Mouse (Mus musculus): ENCODE results near the gene Scg5.

Scg5 gene

DNA sequence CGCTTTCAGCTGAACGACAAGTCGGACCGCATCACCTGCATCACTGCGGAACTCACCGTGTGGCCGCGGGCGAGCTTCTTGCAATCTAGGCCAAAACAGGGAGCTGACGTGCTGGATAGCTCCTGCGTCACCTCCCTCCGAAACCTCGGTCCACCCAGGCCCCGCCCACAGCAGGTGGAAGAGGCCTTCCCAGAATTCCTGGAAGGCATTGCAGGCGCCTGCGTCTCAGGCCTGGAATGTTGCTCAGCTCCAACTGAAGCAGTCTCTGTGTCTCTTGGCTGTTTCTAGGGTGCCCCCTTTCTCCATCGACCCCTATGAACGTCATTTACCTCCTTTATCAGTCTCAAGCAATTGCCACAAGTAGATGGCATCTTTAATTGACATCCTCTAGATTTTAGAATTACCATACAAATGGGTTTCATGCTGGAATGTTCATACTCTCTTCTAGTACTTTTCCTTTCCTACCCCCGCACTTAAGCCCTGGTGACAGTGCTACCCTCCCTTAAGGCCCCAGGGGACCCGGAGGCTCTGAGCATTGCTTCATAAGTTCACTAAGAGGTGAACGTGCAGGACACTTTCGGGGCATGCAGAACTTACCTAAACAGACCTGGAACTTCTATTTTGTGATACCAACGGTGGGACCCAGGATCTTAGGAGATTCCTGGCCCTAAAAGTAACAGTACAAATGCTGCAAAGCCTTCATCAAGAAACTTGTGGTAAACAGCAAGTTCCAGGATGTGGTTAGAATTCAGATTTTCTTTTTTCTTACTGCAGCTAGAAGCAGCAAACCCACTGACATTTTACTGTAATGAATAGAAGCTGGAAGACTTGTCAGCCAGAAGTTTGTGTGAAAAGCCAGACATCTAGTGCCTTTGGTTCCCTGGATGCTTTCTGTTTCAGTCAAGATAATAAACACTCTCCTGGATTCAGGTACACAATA, at the start of gene Scg5:
Gene Scg5 (minus strand): TSS at position 179 of the 940 bp plus-strand sequence.
- DNase-seq (ENCODE audit: low read depth): peak; percentile 52

DNA sequence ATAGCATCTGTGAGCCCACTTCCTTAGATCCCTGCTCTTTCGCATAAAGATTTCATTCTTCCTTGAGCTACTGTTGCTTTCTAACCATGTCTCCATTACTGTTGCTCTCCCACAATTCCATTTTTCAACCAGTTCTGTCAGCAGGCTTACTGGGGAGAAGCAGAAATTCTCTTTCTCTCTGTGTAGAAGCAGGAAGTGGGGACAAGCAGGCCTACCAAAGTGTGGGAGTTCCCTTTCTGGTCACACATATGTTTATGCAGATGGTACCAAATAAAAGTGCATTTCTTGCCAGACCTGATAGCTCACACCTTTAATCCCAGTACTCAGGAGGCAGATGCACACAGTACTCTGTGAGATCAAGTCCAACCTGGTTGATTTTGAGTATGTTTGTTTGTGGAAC, 41.2 kb upstream of the Scg5 start:
- no peak for DNase-seq (ENCODE audit: low read depth)

DNA sequence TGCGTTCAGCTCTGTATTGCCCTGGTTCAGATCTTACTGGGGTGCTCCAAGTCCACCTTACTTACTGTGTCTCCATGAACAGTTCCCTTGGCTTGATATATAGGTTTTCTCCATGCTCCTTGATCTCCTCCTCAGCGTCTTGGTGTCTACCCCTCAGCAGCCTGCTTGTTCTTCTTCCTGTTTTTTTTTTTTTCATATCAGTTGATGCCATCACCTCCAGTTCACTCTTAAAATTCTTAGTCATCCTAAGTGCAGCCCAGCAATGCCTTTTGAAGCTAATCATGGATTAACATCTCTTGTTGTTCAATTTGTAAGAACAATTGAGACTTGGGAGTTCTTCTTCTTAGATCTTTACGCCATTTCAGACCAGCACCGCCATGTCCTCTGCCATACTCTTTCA, 39.5 kb upstream of the Scg5 start:
- no peak for DNase-seq (ENCODE audit: low read depth)

DNA sequence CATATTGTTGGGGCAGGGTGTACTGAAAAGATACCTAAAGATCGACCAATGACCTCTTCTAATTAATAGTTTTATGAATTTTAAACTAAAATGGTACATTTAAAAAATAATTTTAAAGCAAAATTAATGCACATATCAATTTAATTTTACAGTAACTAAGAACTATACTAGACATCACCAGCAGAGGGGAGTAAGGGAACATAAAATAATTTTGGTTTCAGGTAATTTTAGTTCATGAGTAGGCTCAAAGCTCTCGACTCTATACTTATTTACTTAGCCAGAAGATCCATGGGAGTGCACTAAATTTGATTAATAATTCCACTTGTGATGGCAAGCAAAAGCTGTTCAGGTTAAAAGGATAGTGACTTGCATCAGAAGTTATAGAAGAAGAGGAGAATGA, 37.2 kb upstream of the Scg5 start:
- peak; percentile 56 for DNase-seq (ENCODE audit: low read depth)

DNA sequence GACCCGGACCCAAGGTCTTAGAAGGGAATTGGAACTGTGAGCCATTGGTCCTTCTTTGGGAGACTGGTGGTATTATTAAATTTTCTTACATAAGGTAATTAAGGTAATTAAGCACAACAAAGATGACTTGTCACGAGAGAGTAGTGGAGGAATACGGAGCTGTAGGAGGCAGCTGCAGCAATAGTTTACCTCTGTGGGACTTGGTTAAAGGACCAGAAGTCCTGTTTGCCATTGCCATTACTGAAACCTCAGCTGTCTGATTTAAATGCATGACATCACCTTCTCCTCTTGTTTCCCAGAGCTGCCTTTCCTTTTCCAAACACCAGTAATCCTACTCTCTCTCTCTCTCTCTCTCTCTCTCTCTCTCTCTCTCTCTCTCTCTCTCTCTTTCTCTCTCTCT, 20.2 kb upstream of the Scg5 start:
- DNase-seq (ENCODE audit: low read depth): no peak

DNA sequence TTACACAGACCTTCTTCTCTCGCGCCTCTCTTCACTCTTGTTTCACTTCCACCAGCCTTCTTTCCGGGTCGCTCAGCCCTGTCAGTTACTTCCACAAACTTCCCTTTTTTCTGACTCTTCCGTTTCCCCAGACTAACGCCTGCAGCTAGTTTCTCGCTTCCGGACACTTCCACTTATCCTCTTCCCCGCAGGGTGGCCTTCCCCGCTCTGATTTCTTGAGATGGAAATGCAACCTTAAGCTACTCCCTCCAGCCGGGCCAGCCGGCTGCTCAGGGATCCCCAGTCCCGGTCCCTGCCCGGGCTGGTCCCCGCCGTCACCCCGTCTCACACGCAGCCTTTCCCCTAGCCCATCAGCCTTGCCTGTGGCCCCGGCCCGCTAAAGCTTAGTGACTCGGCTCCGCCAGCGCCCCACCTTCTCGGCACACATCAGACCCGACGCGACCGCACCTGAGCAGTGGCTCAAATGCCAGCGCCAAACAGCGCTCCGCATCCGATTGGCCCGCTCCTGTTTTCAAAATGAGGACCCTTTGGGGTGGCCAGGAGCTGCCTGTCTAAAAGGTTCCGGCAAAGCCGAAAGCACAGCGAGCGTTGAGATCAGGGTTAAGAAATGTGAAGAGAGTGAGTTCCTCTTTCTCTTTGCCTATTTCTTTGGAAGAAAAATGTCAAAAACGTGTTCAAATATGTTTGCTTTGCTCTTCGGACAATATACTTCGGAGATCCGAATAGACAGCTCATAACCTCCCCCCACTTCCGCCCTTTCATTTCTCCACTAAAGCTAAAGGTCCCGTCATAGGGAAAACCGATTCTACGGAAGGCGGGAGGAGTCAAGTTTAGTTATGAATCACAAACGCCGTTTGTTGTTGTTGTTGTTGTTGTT, 19.6 kb upstream of the Scg5 start, which contains the start of gene Arhgap11a:
Gene Arhgap11a (minus strand): TSS at position 417 of the 877 bp plus-strand sequence.
- peak; percentile 98 for DNase-seq (ENCODE audit: low read depth)

DNA sequence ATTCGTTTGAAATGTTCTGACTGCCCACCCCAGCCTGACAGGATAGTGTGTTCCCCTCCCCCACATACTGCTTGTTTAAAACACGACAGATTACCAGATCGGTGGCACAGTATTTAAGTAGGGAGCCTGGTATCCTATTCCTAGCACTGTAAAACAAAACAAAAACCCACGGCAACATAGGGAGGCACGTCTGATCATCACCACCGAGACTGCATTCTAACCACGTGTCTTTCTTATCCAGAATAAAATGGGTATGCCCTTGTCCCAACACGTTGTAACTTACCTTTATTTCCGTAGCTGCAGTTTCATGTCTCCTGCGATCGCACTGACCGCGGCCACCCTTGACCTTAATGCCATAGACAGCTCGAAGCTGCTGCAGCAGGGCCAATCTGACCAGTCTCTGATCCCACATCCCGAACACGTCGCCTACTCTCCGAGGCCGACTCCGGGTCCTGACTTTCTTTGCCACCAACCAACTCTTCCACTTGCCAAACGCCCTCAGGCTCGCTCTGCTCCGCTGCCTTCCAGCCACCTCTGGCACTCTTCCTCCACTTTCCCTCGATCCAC, 18.8 kb upstream of the Scg5 start:
- DNase-seq (ENCODE audit: low read depth): no peak

DNA sequence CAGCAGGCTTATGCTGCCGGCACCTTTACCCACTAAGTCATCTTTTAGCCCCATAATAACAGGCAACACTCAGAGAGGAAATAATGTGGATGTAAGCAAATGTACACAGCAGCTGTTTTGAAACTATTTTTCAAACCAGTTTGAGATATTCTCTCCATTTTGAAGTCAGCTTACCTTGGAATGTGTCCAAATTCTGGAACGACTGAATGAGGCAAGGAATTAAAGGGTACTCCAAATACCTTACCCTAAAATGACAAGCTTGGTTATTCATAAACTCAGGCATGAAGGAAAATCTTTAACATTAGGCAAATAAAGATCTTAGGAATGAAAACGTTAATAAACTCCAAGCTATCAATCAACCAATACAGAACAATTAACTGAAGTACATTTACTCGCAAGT, 16.2 kb upstream of the Scg5 start:
- DNase-seq (ENCODE audit: low read depth): no peak

DNA sequence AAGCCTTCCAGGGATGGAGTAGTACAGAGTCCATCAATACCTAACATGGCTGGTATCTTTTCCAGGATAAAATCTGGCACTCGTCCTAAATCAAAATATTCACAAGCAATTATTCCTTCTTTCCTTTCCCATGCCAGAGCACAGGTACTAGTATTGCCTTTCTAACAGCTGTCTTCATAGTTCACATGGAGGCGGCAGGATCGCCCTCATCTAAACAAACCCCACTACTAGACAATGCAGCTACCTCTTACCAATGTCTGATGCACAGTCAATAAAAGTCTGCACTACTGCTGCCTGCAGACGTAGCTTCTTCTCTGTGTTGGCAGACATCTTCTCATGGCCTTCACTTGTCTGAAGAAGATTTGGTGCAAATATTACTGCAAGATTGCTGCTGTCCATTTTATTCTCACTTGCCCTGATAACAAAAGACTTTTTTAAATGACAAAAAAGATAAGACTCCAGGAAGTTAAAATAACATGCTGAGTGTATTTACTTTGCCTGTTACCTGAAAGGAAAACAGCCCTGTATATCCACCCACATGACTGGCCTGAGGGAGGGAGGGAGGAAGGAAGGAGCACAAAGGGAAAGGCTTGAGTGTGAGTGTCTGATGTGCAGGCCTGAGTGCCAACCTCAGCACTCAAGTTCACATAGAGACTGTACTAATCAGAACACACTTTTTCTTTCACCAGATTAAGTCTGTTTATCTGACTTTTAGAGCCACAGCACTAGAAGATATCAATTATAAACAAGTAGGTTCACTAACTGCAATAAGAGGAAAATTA, 12.9 kb upstream of the Scg5 start:
- DNase-seq (ENCODE audit: low read depth): no peak

DNA sequence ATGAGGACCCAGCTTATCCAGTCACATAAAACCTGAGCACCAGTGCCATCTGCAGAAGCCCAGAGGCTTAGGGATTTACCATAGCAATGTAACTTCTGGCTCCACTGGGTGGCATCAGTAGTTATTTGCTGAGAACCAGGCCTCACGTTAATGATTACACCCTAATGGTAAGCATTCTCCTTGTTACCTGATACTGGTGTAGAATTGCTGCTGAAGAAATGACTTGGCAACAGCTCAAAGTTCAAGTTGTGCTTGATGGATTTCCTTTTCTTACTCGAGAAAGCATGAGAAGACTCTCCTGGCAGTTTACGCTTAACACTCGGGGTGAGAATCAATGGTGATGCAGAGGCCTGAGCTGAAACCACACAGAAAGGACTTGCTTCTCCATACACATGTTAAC, 10.6 kb upstream of the Scg5 start:
- DNase-seq (ENCODE audit: low read depth): no peak

DNA sequence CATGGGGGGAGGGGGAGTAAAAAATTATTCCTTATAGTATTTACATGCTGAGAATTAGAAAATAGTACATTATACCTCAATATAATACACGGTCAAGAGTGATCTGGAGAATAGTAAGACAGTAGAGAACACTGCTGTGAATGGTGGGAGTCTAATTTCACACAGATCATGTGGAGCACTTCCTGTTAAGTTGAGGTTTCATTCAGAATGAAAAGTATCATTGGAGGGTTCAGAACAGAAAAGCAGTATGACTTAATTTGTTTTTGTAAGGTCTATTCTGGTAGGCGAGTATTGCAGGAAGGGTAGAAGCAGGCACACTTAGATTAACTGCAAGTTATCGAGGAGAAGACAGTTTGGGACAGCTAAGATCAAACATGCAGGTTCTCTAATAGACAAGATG, 6.3 kb upstream of the Scg5 start:
- DNase-seq (ENCODE audit: low read depth): no peak

DNA sequence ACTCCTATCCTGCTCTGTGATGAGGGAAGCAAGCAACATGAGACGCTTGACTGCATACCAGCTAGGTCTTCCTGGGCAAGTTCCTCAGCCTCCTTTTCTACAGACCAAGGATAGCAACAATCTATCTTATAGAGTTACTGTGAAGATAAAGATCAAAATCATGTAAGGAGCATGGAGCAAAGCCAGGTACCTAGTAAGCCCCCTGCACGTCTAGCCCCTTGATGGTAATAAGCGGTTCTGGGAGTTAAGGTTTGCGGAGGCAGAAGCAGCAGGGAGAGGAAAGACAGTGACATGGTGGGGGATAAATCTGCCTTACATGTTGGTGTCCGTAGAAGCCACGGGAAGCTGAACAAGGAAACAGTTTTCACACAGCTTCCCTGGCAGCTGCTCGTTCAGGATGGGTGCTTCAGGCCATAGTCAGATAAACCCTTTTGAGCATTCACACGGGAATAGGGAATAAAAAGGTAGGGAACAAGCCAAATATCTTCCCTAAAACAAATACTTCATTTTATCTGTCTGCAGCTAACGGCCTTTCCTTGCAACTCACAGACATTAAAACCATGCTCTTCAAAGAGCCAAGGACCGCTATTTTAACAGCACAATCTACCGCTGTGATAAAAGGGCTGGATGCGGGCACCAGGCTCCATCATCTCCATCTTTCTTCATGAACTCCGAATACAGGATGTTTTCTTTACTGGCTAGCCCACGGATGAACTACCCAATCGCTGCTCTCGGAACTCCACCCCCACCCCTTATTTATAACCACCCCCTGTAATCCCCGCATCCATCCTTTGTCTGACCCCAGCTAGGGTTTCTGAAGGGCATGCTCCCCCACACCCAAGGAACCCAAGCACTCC, 607 bp downstream of the Scg5 start:
- DNase-seq (ENCODE audit: low read depth): no peak

DNA sequence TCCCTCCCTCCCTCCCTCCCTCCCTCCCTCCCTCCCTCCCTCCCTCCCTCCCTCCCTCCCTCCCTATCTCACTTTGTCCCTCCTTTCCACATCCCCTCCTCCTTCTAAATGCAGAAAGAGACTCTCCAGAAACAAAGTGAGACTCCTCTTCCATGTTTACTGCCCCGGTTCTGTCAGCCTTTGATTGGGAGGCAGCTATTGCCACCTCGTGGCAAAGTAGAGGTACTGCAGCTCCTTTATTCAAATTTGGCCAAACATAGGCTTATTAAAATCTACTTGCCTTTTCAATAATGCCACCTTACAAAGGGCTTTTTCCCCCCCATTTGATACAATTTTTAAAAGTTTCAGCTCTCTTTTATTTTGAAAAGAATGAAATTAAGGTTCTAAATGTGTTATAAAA, 5.0 kb downstream of the Scg5 start:
- peak; percentile 73 for DNase-seq (ENCODE audit: low read depth)

DNA sequence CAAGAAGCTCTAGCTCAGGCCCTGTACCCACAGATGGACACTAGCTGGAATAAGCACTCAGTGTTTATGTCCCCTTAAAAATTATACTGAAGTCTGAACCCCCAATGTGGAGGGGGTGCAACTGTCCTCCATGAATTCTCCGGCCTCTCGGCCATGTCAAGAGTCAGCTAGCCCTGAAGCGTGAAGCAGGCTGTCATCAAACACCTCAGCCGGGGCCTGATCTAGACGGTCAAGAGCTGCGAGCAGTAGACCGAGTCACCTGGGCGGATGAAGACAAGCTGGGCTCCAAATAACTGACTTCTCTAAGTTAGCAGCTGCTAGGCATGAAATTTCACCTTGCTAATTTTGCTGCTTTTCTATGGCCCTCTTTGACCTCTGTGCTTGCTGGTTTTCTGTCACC, 6.6 kb downstream of the Scg5 start:
- no peak for DNase-seq (ENCODE audit: low read depth)

DNA sequence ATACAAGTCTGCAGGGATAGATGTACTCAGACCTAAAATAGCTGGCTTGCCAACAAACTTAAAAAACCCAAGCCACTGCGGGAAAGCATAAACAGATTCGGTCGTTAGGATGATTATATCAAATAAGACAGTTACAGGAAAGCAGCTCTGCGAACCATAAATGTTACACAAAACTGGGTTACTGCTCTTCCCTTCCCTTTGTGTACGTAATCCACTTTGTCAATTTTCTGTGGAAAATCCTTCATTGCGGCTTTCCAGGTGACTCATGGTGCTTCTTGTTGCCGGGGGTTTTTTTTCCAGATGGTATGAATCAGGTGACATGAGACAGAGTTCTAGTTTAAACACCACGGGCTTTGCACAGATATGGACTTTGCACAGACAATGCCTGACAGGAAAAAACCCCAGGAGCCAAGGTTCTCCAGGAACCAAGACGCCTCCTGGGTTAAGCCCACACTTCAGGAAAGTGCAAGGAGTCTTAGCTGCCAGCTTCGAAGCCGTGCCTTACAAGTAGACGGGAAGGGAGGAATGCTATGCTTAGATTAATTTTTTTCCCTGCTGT, 7.7 kb downstream of the Scg5 start:
- DNase-seq (ENCODE audit: low read depth): no peak

DNA sequence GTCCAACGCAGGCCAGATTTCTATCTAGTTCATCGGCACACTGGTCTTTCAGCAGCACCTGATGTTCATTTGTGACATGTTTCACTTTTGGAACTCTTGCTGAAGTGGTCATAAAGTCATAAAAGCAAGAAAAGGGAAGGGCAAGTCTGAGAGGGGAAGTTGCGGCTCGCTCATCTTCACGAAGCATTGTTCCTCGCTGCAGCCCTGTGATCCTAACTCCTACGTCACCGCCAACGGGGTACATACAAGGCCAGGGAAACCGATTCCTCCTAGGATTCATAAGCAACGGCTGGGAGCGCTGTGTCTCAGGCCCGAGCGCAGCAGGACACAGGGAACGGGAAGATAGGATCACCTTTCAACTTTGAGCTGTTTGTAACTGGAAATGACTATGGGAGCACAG, 8.8 kb downstream of the Scg5 start:
- DNase-seq (ENCODE audit: low read depth): no peak

DNA sequence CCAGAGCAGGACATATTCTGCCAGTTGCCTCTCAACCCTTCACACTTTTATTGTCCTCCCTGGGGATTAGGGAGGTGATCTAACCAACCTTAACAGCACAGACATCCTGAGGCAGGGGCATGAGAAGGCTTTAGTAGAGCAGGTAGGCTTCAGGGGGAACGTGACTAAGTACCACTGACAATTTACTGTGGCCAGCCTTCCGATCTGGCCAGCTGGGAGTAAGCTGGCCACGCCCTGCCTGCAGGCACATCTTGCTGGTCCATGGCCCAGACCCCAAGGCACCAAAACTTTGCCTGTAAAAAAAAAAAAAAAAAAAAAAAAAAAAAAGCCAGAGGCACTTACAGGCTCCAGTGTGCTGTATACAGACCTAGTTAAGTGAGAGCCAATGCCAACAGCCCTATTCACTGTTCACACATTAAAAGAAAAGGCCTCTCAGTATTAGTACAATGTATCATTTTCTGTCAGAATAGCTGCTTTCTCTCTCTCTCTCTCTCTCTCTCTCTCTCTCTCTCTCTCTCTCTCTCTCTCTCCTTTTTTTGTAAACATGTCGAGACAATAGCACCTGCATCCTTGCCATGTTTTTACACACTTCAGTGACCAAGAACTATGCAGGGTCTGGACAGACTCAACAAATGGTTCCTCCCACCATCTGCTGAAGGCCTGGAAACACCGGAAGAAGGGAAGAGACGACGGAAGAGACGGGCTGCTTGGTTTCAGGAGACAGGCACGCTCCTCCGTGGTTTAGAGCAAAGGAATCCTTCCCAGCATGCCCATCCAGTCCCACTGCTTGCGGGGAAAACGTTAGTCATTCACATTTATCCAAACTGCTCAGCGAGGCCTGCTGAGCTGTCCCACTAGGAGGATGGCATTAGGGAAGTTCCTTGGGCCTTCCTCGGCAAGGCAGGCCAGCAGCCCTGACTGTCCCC, 11.0 kb downstream of the Scg5 start:
- no peak for DNase-seq (ENCODE audit: low read depth)

DNA sequence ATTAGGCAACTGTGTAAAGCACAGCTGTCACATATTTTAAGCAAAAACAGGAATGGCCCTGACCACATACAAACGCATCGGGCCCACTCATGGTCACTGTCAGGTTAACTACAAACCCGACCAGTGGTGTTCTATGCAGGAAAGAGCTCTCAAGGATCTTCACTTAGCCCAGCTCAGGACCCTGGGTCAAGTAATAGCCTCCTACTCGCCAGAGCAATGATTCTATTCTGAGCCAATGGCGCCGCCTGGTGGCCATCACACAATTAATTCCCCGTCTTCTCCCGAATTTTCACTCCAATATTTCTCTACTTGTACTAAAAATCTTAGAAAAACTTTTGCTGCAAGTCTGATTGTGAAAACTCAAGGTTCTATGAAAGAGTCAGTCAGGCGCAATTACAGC, 21.3 kb downstream of the Scg5 start:
- DNase-seq (ENCODE audit: low read depth): peak; percentile 41

DNA sequence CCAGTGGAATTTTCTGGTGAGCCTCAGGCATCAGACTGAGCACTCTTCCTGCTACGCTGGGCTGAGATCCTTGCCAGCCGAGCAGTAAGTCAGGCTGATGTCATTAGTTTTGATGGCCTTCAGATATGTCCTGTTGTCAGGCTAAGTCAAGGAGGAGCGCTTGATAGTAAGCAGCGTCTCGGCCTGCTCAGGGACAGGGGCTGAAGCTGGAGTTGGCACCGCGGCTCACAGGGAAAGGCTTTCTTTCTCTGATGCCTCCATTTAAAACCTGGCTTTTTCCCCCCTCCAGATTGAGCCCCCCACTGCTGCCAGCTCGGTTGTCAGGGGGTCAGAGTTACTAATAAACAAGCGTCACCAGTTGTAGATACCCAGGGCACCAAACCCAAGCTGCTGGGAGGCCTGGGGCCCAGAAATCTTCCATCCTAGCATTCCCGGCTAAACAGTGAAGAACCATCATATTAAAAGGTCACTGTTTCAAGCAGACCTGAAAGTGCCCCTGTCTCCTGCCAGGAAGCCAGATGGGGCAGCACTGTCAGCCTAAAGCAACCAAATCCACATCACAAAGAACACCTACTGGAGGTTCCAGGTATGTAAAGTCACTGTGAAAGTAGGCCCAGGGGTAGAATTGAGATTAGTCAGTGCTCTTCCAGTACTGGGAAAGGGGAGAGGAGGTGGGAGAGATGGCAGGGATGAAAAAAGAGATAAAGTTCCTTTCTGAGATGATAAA, 21.9 kb downstream of the Scg5 start:
- DNase-seq (ENCODE audit: low read depth): no peak
